Mouse (Mus musculus) CH12.LX (cell line): ENCODE measurements around the gene Slc43a2.
"Not testable (repeated sequence)": the region's sequence is repeated elsewhere in the genome, so short reads cannot be mapped to it uniquely, and the experiment has no call there.

Experiments used
- BHLHE40 ChIP-seq: IDR thresholded peaks from 2 replicates; pipeline ENCODE4 v1.6.1; 2011; ENCODE audit warnings: mild to moderate bottlenecking, low read depth, low read length, improper control_type of control experiment
- MEF2A ChIP-seq: IDR thresholded peaks from 2 replicates; pipeline ENCODE4 v1.6.1; 2014; ENCODE audit warnings: low read depth, mild to moderate bottlenecking, inconsistent platforms, low read length, improper control_type of control experiment, borderline replicate concordance
- USF1 ChIP-seq: IDR thresholded peaks from 2 replicates; pipeline ENCODE4 v1.6.1; 2014; ENCODE audit warnings: low read depth, mild to moderate bottlenecking, inconsistent platforms, low read length, improper control_type of control experiment

GRCm38 (mm10) chr11:75556006-75556405, 24.5 kb downstream of the Slc43a2 start:
- TF ChIP-seq MEF2A, USF1, BHLHE40: not testable (repeated sequence)
